Mouse (Mus musculus) liver, embryonic 16.5 days (tissue): Measurements from ENCODE around the gene Arntl. TPM values are rescaled to one million over a fixed set of nuclear protein-coding genes. Genes with fewer than 3 reads are reported as not detected.

ENCODE experiments used
- ATAC-seq: fragments of 200-750 bp; cut with Nextera tagmentation; 2 replicates; pipeline ENCODE4 v1.8.0; 2017; ENCODE audit warnings: low read depth, mild to moderate bottlenecking, moderate number of reproducible peaks, moderate library complexity
- H3K27ac ChIP-seq: fragments of 300-500 bp; sonication (generic); 2 replicates; pipeline ENCODE4 v1.5.1; 2014; ENCODE audit warnings: mild to moderate bottlenecking, low read length
- H3K27me3 ChIP-seq: fragments of 300-500 bp; sonication (generic); 2 replicates; pipeline ENCODE4 v1.6.1; 2014; ENCODE audit warnings: low read depth, low read length, mixed read lengths; ENCODE audit not compliant: control insufficient read depth, insufficient read depth
- H3K36me3 ChIP-seq: fragments of 300-500 bp; sonication (generic); 2 replicates; pipeline ENCODE4 v1.6.1; 2014; ENCODE audit warnings: mild to moderate bottlenecking; ENCODE audit not compliant: control insufficient read depth, insufficient read depth
- H3K4me1 ChIP-seq: fragments of 300-500 bp; sonication (generic); 2 replicates; pipeline ENCODE4 v1.6.1; 2014; ENCODE audit warnings: low read depth, low read length, mixed read lengths; ENCODE audit not compliant: control insufficient read depth
- H3K4me2 ChIP-seq: fragments of 300-500 bp; sonication (generic); 2 replicates; pipeline ENCODE4 v1.6.1; 2014; ENCODE audit warnings: low read depth, low read length, mixed read lengths
- H3K4me3 ChIP-seq: fragments of 300-500 bp; sonication (generic); 2 replicates; pipeline ENCODE4 v1.5.1; 2014; ENCODE audit warnings: low read depth, mild to moderate bottlenecking, low read length
- H3K9ac ChIP-seq: fragments of 300-500 bp; sonication (generic); 2 replicates; pipeline ENCODE4 v1.6.1; 2014; ENCODE audit warnings: low read depth, low read length
- H3K9me3 ChIP-seq: fragments of 300-500 bp; sonication (generic); replicated peaks from 2 replicates; pipeline ENCODE4 v1.6.1; 2016; ENCODE audit warnings: low read length; ENCODE audit not compliant: control insufficient read depth
- WGBS: fragments of 180-500 bp; shearing (Covaris S2); extraction: QIAGEN DNeasy Blood & Tissue Kit; methylation state at CpG from one replicate; pipeline ENCODE4 v1.1.7; 2014; ENCODE audit not compliant: insufficient replicate concordance; 5-methylcytosine and 5-hydroxymethylcytosine counted together
- polyA plus RNA-seq: library from polyadenylated mRNA; unstranded; fragments of >200 nt; fragmentation: Nextera tagmentation; extraction: Ambion mirVana; gene quantifications from 2 replicates; pipeline ENCODE4 v1.2.1, GENCODE M21; 2015

Gene Arntl
- polyA plus RNA-seq, 1 experiment from 2014 or later, result 9.7 TPM

DNA sequence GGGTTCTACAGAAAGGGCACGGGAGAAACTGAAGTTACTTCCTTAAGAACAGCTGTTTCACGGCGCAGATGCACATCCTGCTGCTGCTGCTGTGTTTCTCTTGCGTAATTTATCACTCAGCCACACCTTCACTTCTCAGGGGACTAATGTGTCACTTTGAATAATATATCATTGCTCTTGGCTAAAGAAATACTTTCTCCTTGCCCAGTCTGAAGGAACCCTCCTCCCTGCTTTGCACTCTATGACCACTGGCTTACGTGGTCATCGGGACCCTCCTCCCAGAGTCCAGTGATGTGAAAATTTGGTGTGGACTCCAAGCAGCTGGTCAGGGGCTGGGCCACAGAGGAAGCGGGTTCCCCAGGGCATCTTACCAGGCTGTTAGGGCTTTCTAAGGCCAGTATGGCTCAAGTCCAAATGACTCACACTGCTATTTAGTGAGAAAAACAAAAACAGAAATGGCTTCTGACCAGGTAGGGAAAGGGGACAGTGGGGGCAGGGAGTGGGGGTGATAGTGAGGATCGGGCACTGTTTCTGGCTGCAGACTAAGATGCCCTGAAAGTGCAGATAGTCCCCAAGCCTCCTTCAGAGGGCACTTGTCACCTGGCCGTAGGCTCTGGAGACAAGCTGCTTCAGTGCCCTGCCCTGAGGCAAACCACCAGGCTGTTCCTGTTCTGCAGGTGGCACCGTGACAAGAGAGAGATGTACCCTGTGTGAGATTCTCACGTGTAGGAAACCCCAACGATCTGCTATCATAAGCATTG is 34.8 kb downstream of the Arntl start:
- H3K27me3 ChIP-seq, result no peaks in the 10 kb centered on the region
- no peak for ATAC-seq
- no peak overlapping the region for H3K9ac ChIP-seq
- peaks cover 12% of the 10 kb centered on the region for H3K4me1 ChIP-seq
- no peak overlapping the region for H3K4me3 ChIP-seq
- no peaks in the 10 kb centered on the region for H3K36me3 ChIP-seq
- no peak overlapping the region for H3K27ac ChIP-seq
- no peaks in the 10 kb centered on the region for H3K9me3 ChIP-seq
- no peak overlapping the region for H3K4me2 ChIP-seq
- WGBS, result 34% methylated on average over 12 of the region's 12 CpGs

DNA sequence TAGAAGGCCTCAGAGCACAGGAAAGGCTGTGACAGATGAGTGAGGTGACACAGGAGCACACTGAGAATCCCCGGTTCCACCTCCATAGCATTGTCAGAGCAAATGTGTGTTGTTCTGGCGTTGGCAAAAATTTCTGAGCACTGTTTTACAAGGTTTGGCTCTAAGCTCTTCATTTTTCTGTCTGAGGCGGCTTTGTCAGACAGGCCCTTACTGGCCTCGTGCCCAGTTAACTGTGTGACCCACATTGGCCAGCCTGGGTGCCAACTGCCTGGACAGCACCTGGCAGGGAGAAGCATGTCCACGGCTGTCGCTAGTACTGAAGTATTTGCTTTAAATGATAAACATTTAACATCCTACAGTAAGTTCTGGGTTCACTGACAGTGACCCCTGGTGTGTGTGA is 35.4 kb downstream of the Arntl start:
- H3K9ac ChIP-seq, result no peak overlapping the region
- no peak overlapping the region for H3K4me3 ChIP-seq
- ATAC-seq, result no peak
- H3K4me2 ChIP-seq, result no peak overlapping the region
- H3K27me3 ChIP-seq, result no peaks in the 10 kb centered on the region
- no peak overlapping the region for H3K27ac ChIP-seq
- H3K4me1 ChIP-seq, result peaks cover 12% of the 10 kb centered on the region
- no peaks in the 10 kb centered on the region for H3K9me3 ChIP-seq
- no peaks in the 10 kb centered on the region for H3K36me3 ChIP-seq
- WGBS, result 45% methylated on average over 6 of the region's 6 CpGs

GRCm38 (mm10) chr7:113245144-113245543 is 37.9 kb downstream of the Arntl start:
- no peak overlapping the region for H3K4me2 ChIP-seq
- ATAC-seq, result no peak
- H3K9ac ChIP-seq, result no peak overlapping the region
- 61% methylated on average over 5 of the region's 5 CpGs for WGBS
- H3K4me1 ChIP-seq, result peaks cover 8% of the 10 kb centered on the region
- no peak overlapping the region for H3K4me3 ChIP-seq
- H3K27ac ChIP-seq, result no peak overlapping the region
- H3K36me3 ChIP-seq, result no peaks in the 10 kb centered on the region
- H3K27me3 ChIP-seq, result no peaks in the 10 kb centered on the region
- H3K9me3 ChIP-seq, result no peaks in the 10 kb centered on the region

DNA sequence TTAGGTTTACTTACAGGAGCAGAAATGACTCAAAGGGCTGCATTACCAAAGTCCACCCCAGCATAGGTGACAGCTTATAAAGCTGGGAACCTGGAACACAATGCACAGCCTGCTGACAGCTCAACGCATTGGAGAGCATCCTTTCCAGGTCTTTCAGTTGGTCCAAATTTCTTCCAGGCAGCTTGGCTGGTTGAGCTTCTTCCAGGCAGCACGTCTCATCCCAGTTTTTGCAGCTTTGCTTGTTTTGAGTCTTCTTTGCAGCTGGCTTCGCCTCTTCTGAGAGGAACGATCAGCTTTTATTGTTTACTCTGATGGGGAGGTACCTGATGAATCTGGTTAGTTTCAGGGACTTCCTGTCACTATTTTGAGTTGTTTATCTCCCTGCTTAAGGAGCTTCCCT is 39.2 kb downstream of the Arntl start:
- no peak overlapping the region for H3K4me2 ChIP-seq
- ATAC-seq, result no peak
- no peak overlapping the region for H3K27ac ChIP-seq
- H3K4me3 ChIP-seq, result no peak overlapping the region
- no peaks in the 10 kb centered on the region for H3K9me3 ChIP-seq
- WGBS, result 64% methylated on average over 4 of the region's 4 CpGs
- H3K27me3 ChIP-seq, result no peaks in the 10 kb centered on the region
- H3K36me3 ChIP-seq, result no peaks in the 10 kb centered on the region
- peaks cover 3% of the 10 kb centered on the region; the same call in 1 of the 2 replicates for H3K4me1 ChIP-seq
- no peak overlapping the region for H3K9ac ChIP-seq

DNA sequence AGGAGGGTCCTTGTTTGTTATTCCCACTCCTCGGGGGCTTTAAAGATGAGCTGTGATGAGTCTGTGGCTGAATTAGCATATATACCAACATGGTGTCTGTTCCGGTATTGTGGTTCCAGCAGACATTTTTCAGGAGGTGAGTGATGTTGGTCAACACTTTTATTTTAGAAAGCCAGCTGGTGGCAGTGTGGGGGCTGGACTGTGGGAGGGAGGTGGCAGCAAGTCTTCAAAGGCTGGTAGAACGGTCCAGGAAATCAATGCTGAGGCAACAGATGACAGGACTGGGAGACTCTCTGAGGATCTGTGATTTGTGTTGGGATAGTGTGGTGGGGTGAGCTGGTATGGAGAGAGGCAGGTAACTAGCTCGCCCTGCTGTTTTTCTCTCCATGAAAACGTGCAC is 39.9 kb downstream of the Arntl start:
- H3K36me3 ChIP-seq, result no peaks in the 10 kb centered on the region
- H3K27ac ChIP-seq, result no peak overlapping the region
- H3K9ac ChIP-seq, result no peak overlapping the region
- no peak overlapping the region for H3K4me3 ChIP-seq
- ATAC-seq, result no peak
- WGBS, result 53% methylated on average over 5 of the region's 5 CpGs
- H3K27me3 ChIP-seq, result no peaks in the 10 kb centered on the region
- peaks cover under 1% of the 10 kb centered on the region; the same call in 1 of the 2 replicates for H3K4me1 ChIP-seq
- no peaks in the 10 kb centered on the region for H3K9me3 ChIP-seq
- H3K4me2 ChIP-seq, result no peak overlapping the region

DNA sequence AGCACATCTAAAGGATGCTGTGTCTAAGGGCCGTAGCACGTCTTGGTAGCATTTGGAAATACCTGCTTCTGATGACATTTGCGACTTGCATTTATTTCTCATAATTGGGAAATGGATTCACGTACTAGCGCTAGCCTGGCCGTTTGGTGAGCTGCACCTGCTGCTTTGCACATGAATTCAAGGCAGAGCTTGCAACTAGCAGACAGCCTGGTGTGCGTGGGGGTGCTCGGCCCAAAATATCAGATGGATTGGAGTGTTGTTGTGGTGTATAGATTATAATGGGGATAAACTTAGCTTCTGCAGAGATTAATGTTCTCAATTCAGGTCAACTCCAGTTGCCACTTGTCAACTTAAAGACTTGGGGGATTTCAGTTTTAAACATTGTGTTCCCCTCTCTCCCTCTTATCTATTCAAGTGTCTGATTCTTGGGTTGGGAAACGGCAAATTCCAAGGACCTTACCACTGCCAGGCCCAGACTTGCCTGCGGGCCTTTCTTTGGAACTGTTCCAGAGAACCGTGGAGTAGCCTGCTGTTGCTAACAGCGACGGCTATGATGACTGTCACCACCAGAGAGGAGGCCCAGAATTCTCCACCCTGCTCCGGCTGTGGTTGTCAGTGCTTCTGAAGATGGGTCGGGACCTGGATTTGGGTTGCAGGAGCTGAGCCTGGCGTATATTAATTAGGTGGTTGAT is 42.0 kb downstream of the Arntl start:
- Histone ChIP-seq H3K4me3 (no peak overlapping the region), H3K4me1 (no peaks in the 10 kb centered on the region; the same call in 1 of the 2 replicates), H3K9me3 (no peaks in the 10 kb centered on the region), H3K27ac (no peak overlapping the region), H3K36me3 (no peaks in the 10 kb centered on the region), H3K9ac (no peak overlapping the region), H3K27me3 (no peaks in the 10 kb centered on the region), H3K4me2 (no peak overlapping the region)
- WGBS, result 69% methylated on average over 16 of the region's 16 CpGs
- no peak for ATAC-seq

DNA sequence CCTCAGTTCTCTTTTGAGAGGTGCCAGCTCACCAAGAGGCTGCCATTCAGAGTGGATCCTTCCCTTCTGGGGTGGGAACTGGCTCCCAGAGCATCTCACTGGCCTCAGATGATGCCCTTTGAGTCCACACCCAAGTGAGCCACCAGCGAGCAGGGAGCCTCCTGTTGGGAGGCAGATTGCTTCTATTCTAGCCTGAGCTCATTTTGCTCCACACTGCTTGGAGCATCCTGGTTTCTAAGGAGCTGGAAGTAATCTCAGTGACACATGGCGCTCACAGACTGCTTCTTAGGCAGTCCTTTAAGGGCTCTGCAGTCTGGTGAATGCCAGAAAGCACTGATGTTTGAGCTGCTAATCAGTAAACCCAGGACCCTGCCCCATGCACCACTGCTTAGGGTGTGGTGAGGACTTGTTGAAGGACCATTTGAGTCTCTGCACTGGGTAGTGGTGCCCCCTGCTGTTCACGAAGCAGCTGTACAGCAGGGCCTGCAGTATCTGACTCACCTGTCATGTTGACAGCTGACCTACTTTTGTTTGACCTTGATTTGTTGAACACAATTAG is 43.2 kb downstream of the Arntl start:
- 36% methylated on average over 3 of the region's 3 CpGs for WGBS
- peak; percentile 54; the same call in 1 of the 2 replicates for ATAC-seq
- no peaks in the 10 kb centered on the region for H3K9me3 ChIP-seq

GRCm38 (mm10) chr7:113251001-113251400 is 43.7 kb downstream of the Arntl start:
- ATAC-seq, result no peak
- WGBS, result 48% methylated on average over 3 of the region's 3 CpGs
- no peaks in the 10 kb centered on the region for H3K27me3 ChIP-seq
- no peak overlapping the region for H3K4me2 ChIP-seq
- H3K27ac ChIP-seq, result no peak overlapping the region
- no peaks in the 10 kb centered on the region; the same call in 1 of the 2 replicates for H3K4me1 ChIP-seq
- H3K36me3 ChIP-seq, result no peaks in the 10 kb centered on the region
- no peak overlapping the region for H3K9ac ChIP-seq
- H3K9me3 ChIP-seq, result no peaks in the 10 kb centered on the region
- H3K4me3 ChIP-seq, result no peak overlapping the region

More for the DNA sequence above, 43.2 kb downstream of the Arntl start:
- H3K4me2 ChIP-seq, result no peak overlapping the region
- H3K4me1 ChIP-seq, result no peaks in the 10 kb centered on the region; the same call in 1 of the 2 replicates
- H3K27ac ChIP-seq, result no peak overlapping the region
- no peak overlapping the region for H3K4me3 ChIP-seq
- no peaks in the 10 kb centered on the region for H3K27me3 ChIP-seq
- H3K9ac ChIP-seq, result no peak overlapping the region
- H3K36me3 ChIP-seq, result no peaks in the 10 kb centered on the region

DNA sequence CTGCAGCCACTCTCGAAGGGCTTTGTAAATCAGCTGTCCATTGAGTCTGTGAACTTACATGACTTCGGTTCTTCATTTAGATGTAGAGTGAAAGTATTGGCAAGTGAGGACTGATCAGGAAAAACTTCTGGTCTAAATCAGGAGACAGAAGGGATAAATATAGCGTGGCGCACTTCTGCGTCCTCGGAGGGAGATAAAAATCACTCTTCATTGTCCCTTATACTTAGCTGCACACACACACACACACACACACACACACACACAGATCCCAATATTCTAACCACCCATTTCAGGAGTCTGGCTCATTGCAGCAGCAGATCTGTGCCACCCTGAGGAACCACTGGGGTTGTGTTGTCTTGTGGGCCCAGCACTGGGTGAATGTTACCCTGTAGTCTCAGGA is 44.3 kb downstream of the Arntl start:
- H3K4me3 ChIP-seq, result no peak overlapping the region
- H3K9ac ChIP-seq, result no peak overlapping the region
- no peak overlapping the region for H3K4me2 ChIP-seq
- H3K36me3 ChIP-seq, result no peaks in the 10 kb centered on the region
- no peak for ATAC-seq
- H3K9me3 ChIP-seq, result no peaks in the 10 kb centered on the region
- no peak overlapping the region for H3K27ac ChIP-seq
- no peaks in the 10 kb centered on the region for H3K27me3 ChIP-seq
- 55% methylated on average over 6 of the region's 6 CpGs for WGBS
- no peaks in the 10 kb centered on the region; the same call in 1 of the 2 replicates for H3K4me1 ChIP-seq
